Mouse (Mus musculus): ENCODE results near the gene Trank1. TPM values are rescaled to one million over a fixed set of nuclear protein-coding genes. Genes with fewer than 3 reads are reported as not detected.

Gene Trank1
- total and polyA plus RNA-seq, 3 experiments: 0.13 to 0.66 (median 0.34) TPM

DNA sequence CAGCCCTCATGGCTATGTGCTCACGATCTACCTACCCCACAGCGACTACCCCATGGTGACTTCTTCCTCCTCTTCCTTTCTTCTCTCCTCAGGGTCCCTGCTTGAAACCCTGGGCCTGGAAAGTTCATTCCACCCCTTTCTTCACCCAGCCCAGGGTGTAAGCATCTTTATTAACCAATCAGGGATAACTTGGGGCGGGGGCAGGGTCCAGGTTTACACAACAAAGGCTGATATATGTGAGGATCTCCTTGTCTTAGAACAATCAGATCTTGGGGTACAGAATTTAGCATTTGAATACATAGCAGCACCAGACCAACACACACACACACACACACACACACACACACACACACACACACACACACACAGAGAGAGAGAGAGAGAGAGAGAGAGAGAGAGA, 26.5 kb upstream of the Trank1 start:
- Histone ChIP-seq H3K9ac (ENCODE audit: insufficient read depth, low read depth) (no peak overlapping the region), H3K4me1 (ENCODE audit: control insufficient read depth in 1 of 2, insufficient read depth in 2 of 2) (peaks cover 6 to 10% of the 10 kb centered on the region in 2 experiments), H3K36me3 (replicated peaks in 1 of 2; ENCODE audit: control insufficient read depth in 1 of 2, insufficient read depth in 1 of 2, low read length in 1 of 2) (no peaks in the 10 kb centered on the region), H3K79me2 (replicated peaks; ENCODE audit: control insufficient read depth, extremely low read depth, insufficient read depth, poor library complexity, severe bottlenecking) (no peaks in the 10 kb centered on the region), H3K4me3 (replicated peaks in 1 of 3; ENCODE audit: low read depth in 2 of 3, low read length in 2 of 3, poor library complexity in 1 of 3) (no peak overlapping the region), H3K27me3 (replicated peaks) (no peaks in the 10 kb centered on the region), H3K9me3 (replicated peaks; ENCODE audit: low read length) (no peaks in the 10 kb centered on the region), H3K27ac (ENCODE audit: insufficient read depth, low read depth) (no peak overlapping the region), H3K4me2 (ENCODE audit: insufficient read depth, low read depth, poor library complexity, severe bottlenecking) (no peak overlapping the region)
- in situ Hi-C loops (cut with MboI; ENCODE audit: low pct_ligation_motif_present, low pct_unique_long_range_greater_than_20kb, low sequenced_read_pairs): no loop called here
- no peak for DNase-seq (ENCODE audit: extremely low read depth)
- no peak for TF ChIP-seq MAX (IDR thresholded peaks at IDR 0.05; ENCODE audit: low read length)
- TF ChIP-seq TBP (conservative IDR thresholded peaks at IDR 0.05; ENCODE audit: low read depth, low read length): no peak
- TF ChIP-seq CTCF (conservative IDR thresholded peaks at IDR 0.05 in 1 of 2, IDR thresholded peaks at IDR 0.05 in 1 of 2; ENCODE audit: low read depth in 2 of 2, low read length in 2 of 2): no peak
- dilution Hi-C loops (cut with MboI; ENCODE audit: extremely low pct_ligation_motif_present, extremely low pct_unique_long_range_greater_than_20kb, low sequenced_read_pairs): no loop called here

DNA sequence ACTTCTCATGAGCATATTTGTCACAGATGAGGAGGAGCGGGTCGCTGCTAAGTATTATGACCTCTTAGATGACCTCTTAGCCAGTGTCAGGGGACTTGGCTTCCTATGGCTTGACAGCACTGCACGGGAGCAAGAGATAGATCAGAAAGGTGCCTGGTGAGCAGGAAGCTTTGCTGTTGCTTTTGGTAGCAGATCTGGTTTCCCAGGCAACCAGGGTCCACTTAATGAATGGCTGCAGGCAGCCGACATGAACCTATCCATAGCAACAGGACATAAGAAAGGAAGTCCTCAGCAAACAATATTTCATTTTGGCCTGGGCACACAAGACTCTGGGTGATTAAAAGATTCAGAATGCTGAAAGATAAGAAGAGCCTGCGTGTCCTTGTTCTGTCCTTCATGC, 25.9 kb upstream of the Trank1 start:
- Histone ChIP-seq H3K4me3 (replicated peaks in 1 of 3; ENCODE audit: low read depth in 2 of 3, low read length in 2 of 3, poor library complexity in 1 of 3) (no peak overlapping the region), H3K27me3 (replicated peaks) (no peaks in the 10 kb centered on the region), H3K9me3 (replicated peaks; ENCODE audit: low read length) (no peaks in the 10 kb centered on the region), H3K27ac (ENCODE audit: insufficient read depth, low read depth) (no peak overlapping the region), H3K79me2 (replicated peaks; ENCODE audit: control insufficient read depth, extremely low read depth, insufficient read depth, poor library complexity, severe bottlenecking) (no peaks in the 10 kb centered on the region), H3K4me1 (ENCODE audit: control insufficient read depth in 1 of 2, insufficient read depth in 2 of 2) (peaks cover 7 to 12% of the 10 kb centered on the region in 2 experiments), H3K4me2 (ENCODE audit: insufficient read depth, low read depth, poor library complexity, severe bottlenecking) (no peak overlapping the region), H3K36me3 (replicated peaks in 1 of 2; ENCODE audit: control insufficient read depth in 1 of 2, insufficient read depth in 1 of 2, low read length in 1 of 2) (no peaks in the 10 kb centered on the region), H3K9ac (ENCODE audit: insufficient read depth, low read depth) (no peak overlapping the region)
- no peak for TF ChIP-seq NRF1 (IDR thresholded peaks at IDR 0.05; ENCODE audit: low read depth, low read length)
- no peak for TF ChIP-seq IRF4 (IDR thresholded peaks at IDR 0.05; ENCODE audit: low read depth, low read length)
- TF ChIP-seq NELFE (IDR thresholded peaks at IDR 0.05; ENCODE audit: low read depth, low read length): no peak
- TF ChIP-seq KAT2A (IDR thresholded peaks at IDR 0.05; ENCODE audit: insufficient replicate concordance, low read length): no peak
- no peak for TF ChIP-seq MXI1 (IDR thresholded peaks at IDR 0.05; ENCODE audit: low read depth, low read length)
- TF ChIP-seq GABPA (IDR thresholded peaks at IDR 0.05; ENCODE audit: insufficient replicate concordance, low read depth, low read length): no peak
- TF ChIP-seq CHD1 (IDR thresholded peaks at IDR 0.05; ENCODE audit: low read depth, low read length): no peak
- no peak for TF ChIP-seq BHLHE40 (IDR thresholded peaks at IDR 0.05; ENCODE audit: low read depth, low read length)
- no peak for TF ChIP-seq SMC3 (IDR thresholded peaks at IDR 0.05; ENCODE audit: low read depth, low read length)
- no peak for TF ChIP-seq CHD2 (IDR thresholded peaks at IDR 0.05; ENCODE audit: low read length)
- TF ChIP-seq RAD21 (IDR thresholded peaks at IDR 0.05; ENCODE audit: low read depth, low read length): no peak
- no peak for TF ChIP-seq CTCF (conservative IDR thresholded peaks at IDR 0.05 in 1 of 2, IDR thresholded peaks at IDR 0.05 in 1 of 2; ENCODE audit: low read depth in 2 of 2, low read length in 2 of 2)
- TF ChIP-seq HCFC1 (IDR thresholded peaks at IDR 0.05; ENCODE audit: low read depth, low read length): no peak
- no peak for DNase-seq (ENCODE audit: extremely low read depth)
- dilution Hi-C loops (cut with MboI; ENCODE audit: extremely low pct_ligation_motif_present, extremely low pct_unique_long_range_greater_than_20kb, low sequenced_read_pairs) (no loop called here), in situ Hi-C loops (cut with MboI; ENCODE audit: low pct_ligation_motif_present, low pct_unique_long_range_greater_than_20kb, low sequenced_read_pairs) (no loop called here)

GRCm38 (mm10) chr9:111286468-111286867, 25.1 kb upstream of the Trank1 start:
- Histone ChIP-seq H3K27me3 (replicated peaks) (no peaks in the 10 kb centered on the region), H3K27ac (ENCODE audit: insufficient read depth, low read depth) (no peak overlapping the region), H3K9me3 (replicated peaks; ENCODE audit: low read length) (no peaks in the 10 kb centered on the region), H3K4me3 (replicated peaks in 1 of 3; ENCODE audit: low read depth in 2 of 3, low read length in 2 of 3, poor library complexity in 1 of 3) (no peak overlapping the region), H3K79me2 (replicated peaks; ENCODE audit: control insufficient read depth, extremely low read depth, insufficient read depth, poor library complexity, severe bottlenecking) (no peaks in the 10 kb centered on the region), H3K9ac (ENCODE audit: insufficient read depth, low read depth) (no peak overlapping the region), H3K36me3 (replicated peaks in 1 of 2; ENCODE audit: control insufficient read depth in 1 of 2, insufficient read depth in 1 of 2, low read length in 1 of 2) (no peaks in the 10 kb centered on the region), H3K4me2 (ENCODE audit: insufficient read depth, low read depth, poor library complexity, severe bottlenecking) (no peak overlapping the region), H3K4me1 (ENCODE audit: control insufficient read depth in 1 of 2, insufficient read depth in 2 of 2) (peaks cover 7 to 12% of the 10 kb centered on the region in 2 experiments)
- dilution Hi-C loops (cut with MboI; ENCODE audit: extremely low pct_ligation_motif_present, extremely low pct_unique_long_range_greater_than_20kb, low sequenced_read_pairs) (no loop called here), in situ Hi-C loops (cut with MboI; ENCODE audit: low pct_ligation_motif_present, low pct_unique_long_range_greater_than_20kb, low sequenced_read_pairs) (no loop called here)
- no peak for TF ChIP-seq TBP (conservative IDR thresholded peaks at IDR 0.05; ENCODE audit: low read depth, low read length)
- TF ChIP-seq TCF12 (IDR thresholded peaks at IDR 0.05; ENCODE audit: low read depth, low read length): no peak
- TF ChIP-seq CHD1 (IDR thresholded peaks at IDR 0.05; ENCODE audit: low read depth, low read length): no peak
- no peak for TF ChIP-seq MAFK (IDR thresholded peaks at IDR 0.05; ENCODE audit: insufficient replicate concordance, low read length)
- no peak for TF ChIP-seq UBTF (IDR thresholded peaks at IDR 0.05; ENCODE audit: low read depth, low read length)
- no peak for TF ChIP-seq JUN (IDR thresholded peaks at IDR 0.05; ENCODE audit: insufficient read depth, low read depth, low read length)
- no peak for TF ChIP-seq MYC (IDR thresholded peaks at IDR 0.05; ENCODE audit: low read depth, low read length)
- TF ChIP-seq ZKSCAN1 (IDR thresholded peaks at IDR 0.05; ENCODE audit: borderline replicate concordance, low read depth, low read length): no peak
- no peak for TF ChIP-seq MAZ (IDR thresholded peaks at IDR 0.05; ENCODE audit: low read depth, low read length)
- DNase-seq (ENCODE audit: extremely low read depth): no peak
